Mouse (Mus musculus) lung, embryonic 14.5 days (tissue): ENCODE data around the gene Rasa4. TPM values are rescaled to one million over a fixed set of nuclear protein-coding genes. Genes with fewer than 3 reads are reported as not detected.

Experiments used
- ATAC-seq: fragments of 200-750 bp; cut with Nextera tagmentation; 2 replicates; pipeline ENCODE4 v1.8.0; 2017; ENCODE audit warnings: mild to moderate bottlenecking, moderate TSS enrichment, moderate library complexity; ENCODE audit not compliant: insufficient read depth
- DNase-seq: peaks from one replicate; pipeline ENCODE4 v3.0.0-alpha.2; 2015
- H3K27ac ChIP-seq: fragments of 300-500 bp; sonication (generic); 2 replicates; pipeline ENCODE4 v1.5.1; 2014; ENCODE audit warnings: low read depth, mild to moderate bottlenecking, moderate library complexity
- H3K27me3 ChIP-seq: fragments of 300-500 bp; sonication (generic); 2 replicates; pipeline ENCODE4 v1.6.1; 2014; ENCODE audit warnings: low read length, control low read depth; ENCODE audit not compliant: insufficient read depth
- H3K36me3 ChIP-seq: fragments of 300-500 bp; sonication (generic); 2 replicates; pipeline ENCODE4 v1.6.1; 2014; ENCODE audit warnings: control low read depth; ENCODE audit not compliant: insufficient read depth
- H3K4me1 ChIP-seq: fragments of 300-500 bp; sonication (generic); 2 replicates; pipeline ENCODE4 v1.6.1; 2014; ENCODE audit warnings: antibody characterized with exemption, control low read depth; ENCODE audit not compliant: insufficient read depth
- H3K4me2 ChIP-seq: fragments of 300-500 bp; sonication (generic); 2 replicates; pipeline ENCODE4 v1.6.1; 2014; ENCODE audit warnings: mild to moderate bottlenecking
- H3K4me3 ChIP-seq: fragments of 300-500 bp; sonication (generic); 2 replicates; pipeline ENCODE4 v1.5.1; 2014; ENCODE audit warnings: low read depth, low read length
- H3K9ac ChIP-seq: fragments of 300-500 bp; sonication (generic); 2 replicates; pipeline ENCODE4 v1.6.1; 2014
- H3K9me3 ChIP-seq: fragments of 300-500 bp; sonication (generic); 2 replicates; pipeline ENCODE4 v1.6.1; 2016; ENCODE audit warnings: low read depth, low read length, control low read depth
- CTCF ChIP-seq: IDR thresholded peaks from 2 replicates; pipeline ENCODE4 v1.5.1; 2016; ENCODE audit warnings: antibody characterized with exemption, low read depth
- WGBS: fragments of 180-500 bp; shearing (Covaris S2); extraction: QIAGEN DNeasy Blood & Tissue Kit; methylation state at CpG from one replicate; pipeline ENCODE4 v1.1.7; 2014; 5-methylcytosine and 5-hydroxymethylcytosine counted together
- polyA plus RNA-seq: library from polyadenylated mRNA; unstranded; fragments of >200 nt; fragmentation: Nextera tagmentation; extraction: Ambion mirVana; gene quantifications from 2 replicates; pipeline ENCODE4 v1.2.1, GENCODE M21; 2014

Gene Rasa4
- polyA plus RNA-seq, 1 experiment from 2014 or later: 4.4 TPM

DNA sequence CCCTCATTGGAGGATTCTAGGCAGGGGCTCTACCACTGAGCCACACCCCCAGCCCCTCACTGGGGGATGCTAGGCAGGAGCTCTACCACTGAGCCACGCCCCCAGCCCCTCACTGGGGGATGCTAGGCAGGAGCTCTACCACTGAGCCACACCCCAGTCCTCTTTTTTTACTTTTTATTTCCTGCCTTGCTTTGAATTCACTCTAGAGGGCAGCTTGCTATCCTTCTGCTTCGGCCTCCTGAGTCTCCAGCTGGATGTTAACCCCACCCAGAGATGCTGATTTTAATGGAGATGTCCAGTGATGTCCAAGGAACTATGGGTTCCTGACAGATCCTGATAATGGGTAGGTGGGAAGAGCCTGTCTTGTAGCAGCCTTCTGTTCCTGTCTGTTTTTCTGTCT, 14.3 kb upstream of the Rasa4 start:
- ATAC-seq (no peak), DNase-seq (no peak)
- Histone ChIP-seq H3K4me3 (no peak overlapping the region), H3K27ac (no peak overlapping the region), H3K4me1 (no peaks in the 10 kb centered on the region), H3K9me3 (no peaks in the 10 kb centered on the region), H3K9ac (no peak overlapping the region), H3K4me2 (no peak overlapping the region), H3K36me3 (no peaks in the 10 kb centered on the region), H3K27me3 (no peaks in the 10 kb centered on the region)
- no peak for TF ChIP-seq CTCF
- 71% methylated on average over 2 of the region's 2 CpGs for WGBS

DNA sequence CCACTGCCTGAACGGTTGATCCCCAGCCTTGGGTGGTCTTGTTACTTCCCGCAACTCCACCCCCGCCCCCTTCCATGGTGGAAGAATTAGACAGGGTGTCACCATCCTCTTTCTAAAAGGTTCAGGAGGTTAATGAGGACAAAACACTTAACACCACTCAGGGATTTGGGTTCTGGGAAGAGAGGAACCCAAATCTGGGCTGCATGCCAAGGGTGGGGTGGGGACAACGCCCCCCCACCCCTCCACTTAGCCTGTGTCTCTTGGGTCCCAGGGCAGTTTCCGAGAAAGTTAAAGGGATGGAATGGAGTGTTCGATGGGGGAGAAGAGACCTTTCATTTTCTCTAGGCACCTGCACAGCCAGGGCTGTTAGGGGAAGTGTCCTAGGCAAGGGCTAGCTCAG, 10.7 kb upstream of the Rasa4 start:
- H3K4me3 ChIP-seq: no peak overlapping the region
- no peak for TF ChIP-seq CTCF
- no peak overlapping the region for H3K9ac ChIP-seq
- no peak overlapping the region for H3K4me2 ChIP-seq
- H3K36me3 ChIP-seq: no peaks in the 10 kb centered on the region
- no peaks in the 10 kb centered on the region for H3K9me3 ChIP-seq
- no peak for ATAC-seq
- no peaks in the 10 kb centered on the region for H3K27me3 ChIP-seq
- 0 out of 2 replicates have a peak, but pooled peaks cover 8% of the 10 kb centered on the region for H3K4me1 ChIP-seq
- no peak overlapping the region for H3K27ac ChIP-seq
- 41% methylated on average over 6 of the region's 6 CpGs for WGBS
- no peak for DNase-seq

DNA sequence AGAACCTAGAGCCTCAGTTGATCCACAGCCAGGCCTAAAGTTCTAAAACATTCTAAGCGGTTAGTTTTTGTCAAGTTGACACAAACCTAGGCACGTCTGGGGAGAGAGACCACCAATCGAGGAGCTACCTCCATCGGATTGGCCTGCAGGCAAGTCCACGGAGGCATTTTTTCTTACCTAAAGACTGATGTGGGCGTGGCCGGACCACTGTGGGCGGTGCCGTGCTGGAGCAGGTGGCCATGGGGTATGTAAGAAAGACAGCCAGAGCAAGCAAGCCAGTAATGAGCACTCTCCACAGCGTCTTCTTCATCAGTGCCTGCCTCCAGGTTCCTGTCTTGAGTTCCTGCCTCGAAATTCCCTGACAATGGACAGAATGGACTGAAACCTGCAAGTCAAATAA, 10.2 kb upstream of the Rasa4 start:
- no peak overlapping the region for H3K4me3 ChIP-seq
- WGBS: 59% methylated on average over 11 of the region's 11 CpGs
- H3K9ac ChIP-seq: no peak overlapping the region
- no peak for DNase-seq
- 0 out of 2 replicates have a peak, but pooled peaks cover 8% of the 10 kb centered on the region for H3K4me1 ChIP-seq
- TF ChIP-seq CTCF: no peak
- no peak overlapping the region for H3K27ac ChIP-seq
- H3K27me3 ChIP-seq: no peaks in the 10 kb centered on the region
- H3K9me3 ChIP-seq: no peaks in the 10 kb centered on the region
- no peak for ATAC-seq
- H3K36me3 ChIP-seq: no peaks in the 10 kb centered on the region
- no peak overlapping the region for H3K4me2 ChIP-seq

DNA sequence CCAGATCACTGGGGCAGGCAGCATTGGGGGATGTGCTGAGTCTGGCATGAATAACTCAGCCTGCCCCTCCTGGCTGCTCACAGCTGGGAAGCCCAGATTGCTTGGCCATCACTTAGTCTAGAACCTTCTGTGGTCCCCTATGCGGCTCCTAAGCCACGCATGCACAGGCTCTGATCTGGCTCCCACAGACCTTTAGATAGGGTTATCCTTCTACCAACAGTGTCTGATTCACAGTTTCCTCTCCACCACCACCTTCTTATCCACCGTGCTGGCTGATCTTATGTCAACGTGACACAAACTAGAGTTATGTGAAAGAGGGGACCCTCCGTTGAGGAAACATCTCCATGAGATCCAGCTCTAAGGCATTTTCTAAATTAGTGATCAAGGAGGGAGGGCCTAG, 8.6 kb upstream of the Rasa4 start:
- no peaks in the 10 kb centered on the region for H3K36me3 ChIP-seq
- no peaks in the 10 kb centered on the region for H3K9me3 ChIP-seq
- no peak overlapping the region for H3K4me3 ChIP-seq
- H3K27ac ChIP-seq: no peak overlapping the region
- DNase-seq (no peak), ATAC-seq (no peak)
- H3K27me3 ChIP-seq: no peaks in the 10 kb centered on the region
- WGBS: 80% methylated on average over 5 of the region's 5 CpGs
- no peak overlapping the region for H3K4me2 ChIP-seq
- 0 out of 2 replicates have a peak, but pooled peaks cover 8% of the 10 kb centered on the region for H3K4me1 ChIP-seq
- no peak for TF ChIP-seq CTCF
- H3K9ac ChIP-seq: no peak overlapping the region

DNA sequence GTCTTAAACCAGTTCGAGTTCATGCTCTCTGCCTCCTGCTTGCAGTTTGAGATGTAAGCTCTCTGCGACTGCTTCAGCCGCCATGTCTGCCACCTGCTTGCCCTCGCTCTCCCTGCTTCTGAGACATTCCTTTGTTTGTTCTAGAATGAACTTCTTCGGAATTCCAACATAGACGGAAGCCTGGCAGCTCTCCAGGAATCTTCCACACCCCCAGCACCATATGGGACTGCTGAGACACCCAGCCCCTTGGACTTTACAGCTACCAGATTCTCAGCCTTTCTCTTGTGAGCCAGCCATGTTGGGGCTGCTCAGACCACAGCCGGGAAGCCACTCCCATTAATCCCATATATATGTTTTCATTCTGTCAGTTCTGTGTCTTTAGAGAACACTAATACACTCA, 7.4 kb upstream of the Rasa4 start:
- peak; percentile 73 for DNase-seq
- peak overlapping the region; percentile 29; the same call in 1 of the 2 replicates for H3K4me2 ChIP-seq
- 14% methylated on average over 7 of the region's 7 CpGs for WGBS
- H3K4me3 ChIP-seq: no peak overlapping the region
- ATAC-seq: peak; percentile 41
- H3K36me3 ChIP-seq: no peaks in the 10 kb centered on the region
- no peak for TF ChIP-seq CTCF
- H3K9ac ChIP-seq: no peak overlapping the region
- H3K27me3 ChIP-seq: no peaks in the 10 kb centered on the region
- H3K4me1 ChIP-seq: 0 out of 2 replicates have a peak, but pooled peaks cover 8% of the 10 kb centered on the region
- H3K9me3 ChIP-seq: no peaks in the 10 kb centered on the region
- no peak overlapping the region for H3K27ac ChIP-seq

DNA sequence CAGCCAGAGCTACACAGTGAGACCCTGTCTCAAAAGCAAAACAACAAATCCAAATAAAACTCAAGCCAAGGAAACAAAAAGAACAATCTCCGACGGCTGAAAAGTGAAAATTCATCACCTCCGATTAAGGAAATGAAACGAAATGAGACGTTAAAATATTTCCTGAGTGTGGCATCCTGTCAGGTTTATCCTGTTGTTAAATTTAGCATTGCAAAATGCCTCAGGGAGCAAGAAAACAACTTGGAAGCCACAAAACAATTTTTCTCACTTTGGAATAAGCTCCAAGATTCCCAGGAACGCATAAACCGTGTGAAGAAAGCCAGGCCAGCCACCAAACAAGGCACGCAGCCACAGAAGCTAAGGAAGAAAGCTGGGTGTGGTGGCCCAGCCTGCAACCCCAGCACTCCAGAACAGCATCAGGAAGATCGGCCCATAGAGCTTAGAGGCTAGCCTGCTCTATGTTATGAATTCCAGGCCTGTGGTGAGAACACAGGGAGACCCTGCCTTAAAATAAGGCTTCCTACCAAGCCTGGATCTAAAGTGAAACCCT, 6.6 kb upstream of the Rasa4 start:
- no peak for TF ChIP-seq CTCF
- H3K9ac ChIP-seq: no peak overlapping the region
- no peak overlapping the region for H3K27ac ChIP-seq
- WGBS: 77% methylated on average over 9 of the region's 9 CpGs
- no peak overlapping the region for H3K4me3 ChIP-seq
- DNase-seq: no peak
- no peak overlapping the region for H3K4me2 ChIP-seq
- no peaks in the 10 kb centered on the region for H3K36me3 ChIP-seq
- 0 out of 2 replicates have a peak, but pooled peaks cover 8% of the 10 kb centered on the region for H3K4me1 ChIP-seq
- no peaks in the 10 kb centered on the region for H3K27me3 ChIP-seq
- no peak for ATAC-seq
- no peaks in the 10 kb centered on the region for H3K9me3 ChIP-seq

DNA sequence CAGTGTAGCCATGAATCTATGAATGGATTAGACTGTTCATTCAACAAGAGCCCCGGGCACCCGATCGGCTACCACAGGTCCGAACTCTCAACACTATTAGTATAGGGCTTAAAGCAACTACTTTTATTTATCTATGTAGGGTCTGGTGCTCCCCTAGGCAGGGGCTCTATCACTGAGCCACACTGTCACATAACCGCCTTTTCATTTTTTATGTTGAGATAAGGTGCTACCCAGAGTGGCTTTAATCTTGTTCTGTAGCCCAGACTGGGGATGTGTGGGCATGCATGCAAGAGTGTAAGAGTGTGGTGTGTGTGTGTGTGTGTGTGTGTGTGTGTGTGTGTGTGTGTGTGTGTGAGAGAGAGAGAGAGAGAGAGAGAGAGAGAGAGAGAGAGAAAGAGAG, 5.6 kb upstream of the Rasa4 start:
- DNase-seq (no peak), ATAC-seq (no peak)
- no peak overlapping the region for H3K9ac ChIP-seq
- 91% methylated on average over 5 of the region's 5 CpGs for WGBS
- H3K9me3 ChIP-seq: no peaks in the 10 kb centered on the region
- 0 out of 2 replicates have a peak, but pooled peaks cover 8% of the 10 kb centered on the region for H3K4me1 ChIP-seq
- H3K4me3 ChIP-seq: no peak overlapping the region
- H3K27ac ChIP-seq: no peak overlapping the region
- no peak for TF ChIP-seq CTCF
- H3K36me3 ChIP-seq: no peaks in the 10 kb centered on the region
- no peaks in the 10 kb centered on the region for H3K27me3 ChIP-seq
- no peak overlapping the region for H3K4me2 ChIP-seq

DNA sequence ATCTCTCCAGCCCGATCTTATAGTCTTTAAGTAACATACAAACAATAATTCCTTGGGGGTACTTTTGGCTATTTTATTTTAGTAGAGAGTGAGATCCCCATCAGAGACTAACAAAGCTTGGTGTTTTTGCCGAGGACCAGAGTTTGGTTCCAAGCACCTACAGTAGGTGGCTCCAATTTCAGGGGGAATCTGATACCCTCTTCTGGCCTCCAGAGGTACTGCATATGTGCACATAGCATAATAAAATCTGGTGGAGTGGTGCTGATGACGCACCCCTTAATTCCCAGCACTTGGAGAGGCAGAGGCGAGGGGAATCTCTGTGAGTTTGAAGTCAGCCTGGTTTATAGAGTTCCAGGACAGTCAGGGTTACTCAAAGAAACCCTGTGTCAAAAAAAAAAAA, 1.4 kb upstream of the Rasa4 start:
- H3K9ac ChIP-seq: no peak overlapping the region
- no peak for ATAC-seq
- 71% methylated on average over 4 of the region's 4 CpGs for WGBS
- H3K4me1 ChIP-seq: peaks cover 5% of the 10 kb centered on the region
- H3K27ac ChIP-seq: no peak overlapping the region
- peaks cover 18% of the 10 kb centered on the region for H3K27me3 ChIP-seq
- DNase-seq: no peak
- no peak overlapping the region for H3K4me2 ChIP-seq
- H3K4me3 ChIP-seq: no peak overlapping the region
- no peaks in the 10 kb centered on the region for H3K36me3 ChIP-seq
- TF ChIP-seq CTCF: peak; percentile 46; the same call in 1 of the 2 replicates
- no peaks in the 10 kb centered on the region for H3K9me3 ChIP-seq
